Mouse (Mus musculus): ENCODE measurements around the gene Cnpy1. TPM values are rescaled to one million over a fixed set of nuclear protein-coding genes. Genes with fewer than 3 reads are reported as not detected.

Gene Cnpy1
- polyA plus RNA-seq, 1 experiment from 2014 or later, result not detected

DNA sequence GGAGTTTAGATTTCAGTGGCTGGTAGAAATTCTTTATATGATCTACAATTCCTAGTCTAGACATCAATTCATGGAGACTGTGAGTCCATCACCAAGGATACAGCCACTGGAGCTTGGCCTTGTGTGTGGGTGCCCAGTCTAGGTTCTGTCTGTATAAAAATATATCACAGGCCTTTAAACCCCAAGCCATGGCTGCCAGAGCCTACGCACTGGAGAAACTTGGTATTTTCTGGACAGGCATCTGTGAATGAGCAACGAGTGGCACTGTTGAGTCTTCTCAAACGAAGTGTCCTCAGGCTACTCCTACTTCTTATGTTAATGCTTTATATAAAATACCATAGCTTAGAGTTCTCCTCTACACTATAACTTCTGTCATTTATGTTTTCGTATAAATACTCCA, 4.2 kb downstream of the Cnpy1 start:
- no peak for DNase-seq (ENCODE audit: low spot score)

DNA sequence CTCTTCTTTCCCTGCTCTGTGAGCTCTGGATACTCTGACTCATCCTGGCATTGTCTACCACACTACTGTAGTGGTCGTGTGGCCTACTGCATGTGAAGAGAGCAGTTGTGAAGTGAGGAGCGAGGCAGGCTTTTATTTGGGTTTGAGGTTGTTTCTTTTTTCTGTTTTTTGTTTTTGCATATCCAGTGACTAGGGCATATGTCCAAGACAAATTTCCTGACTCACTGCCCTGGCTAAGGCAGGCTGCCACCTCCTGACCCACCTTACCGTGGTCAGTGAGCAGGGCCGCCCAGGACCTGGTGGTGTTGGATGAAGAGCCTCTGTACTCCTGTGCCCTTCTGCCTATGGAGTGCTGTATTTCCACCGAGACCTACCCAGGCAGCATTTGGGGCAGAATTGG, 5.8 kb downstream of the Cnpy1 start:
- no peak for DNase-seq (ENCODE audit: low spot score)

DNA sequence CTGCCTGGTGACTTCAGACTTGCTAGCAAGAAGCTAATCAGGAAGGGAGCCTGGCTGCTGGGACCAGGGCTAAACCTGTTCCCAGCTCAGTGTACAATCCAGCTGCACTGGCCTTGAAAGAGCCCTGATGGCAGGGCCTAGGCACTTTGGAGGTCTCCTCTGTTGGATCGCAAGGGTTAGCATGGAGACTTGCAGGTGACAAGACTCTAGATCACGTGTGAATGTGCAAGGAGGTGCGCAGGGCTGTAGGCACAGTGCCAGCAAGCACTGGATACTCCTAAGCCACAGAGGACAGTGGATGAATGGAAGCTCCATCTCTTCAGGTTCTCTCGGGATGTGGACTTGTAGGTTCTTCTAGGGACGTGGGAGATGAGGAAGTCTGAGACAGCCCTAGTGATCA, 6.7 kb downstream of the Cnpy1 start:
- DNase-seq (ENCODE audit: low spot score), result no peak

DNA sequence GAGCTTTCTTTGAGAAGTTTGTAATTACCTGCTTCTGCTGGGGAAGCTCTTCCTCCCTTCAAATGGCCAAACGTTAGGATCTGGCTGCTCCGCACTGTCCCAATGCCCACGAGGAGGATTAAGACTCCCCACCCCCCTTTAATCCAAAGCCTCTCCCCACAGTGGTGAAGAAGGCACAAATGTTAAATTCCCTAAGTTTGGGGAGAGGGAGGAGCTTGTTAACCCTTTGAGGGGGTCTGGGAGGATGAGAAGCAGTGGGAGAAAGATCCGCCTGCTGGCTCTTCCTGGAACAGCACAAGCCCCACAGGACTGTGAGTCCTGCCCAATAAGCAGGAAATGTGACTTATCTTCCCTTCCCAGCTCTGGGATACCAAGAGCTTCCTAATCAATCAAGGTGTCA, 7.5 kb downstream of the Cnpy1 start:
- no peak for DNase-seq (ENCODE audit: low spot score)

DNA sequence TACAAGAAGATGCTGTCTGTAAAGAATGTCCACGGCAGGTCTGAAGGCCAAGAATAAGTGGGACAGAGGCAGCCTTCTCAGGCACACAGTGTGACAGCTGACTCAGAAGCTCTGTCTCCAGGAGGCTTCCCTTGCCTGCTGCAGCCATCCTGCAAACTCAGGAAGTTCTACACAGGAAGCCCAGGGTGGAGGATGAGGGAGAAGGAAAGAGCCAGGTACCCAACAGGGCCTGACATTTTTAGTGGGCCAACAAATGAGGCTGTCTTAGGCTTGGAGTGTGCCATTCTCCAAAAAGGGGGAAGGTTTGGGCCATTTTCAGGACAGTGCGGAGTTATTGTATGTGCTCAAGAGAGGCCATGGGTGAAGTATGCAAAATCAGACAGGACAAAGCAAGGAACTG, 7.9 kb downstream of the Cnpy1 start:
- no peak for DNase-seq (ENCODE audit: low spot score)

DNA sequence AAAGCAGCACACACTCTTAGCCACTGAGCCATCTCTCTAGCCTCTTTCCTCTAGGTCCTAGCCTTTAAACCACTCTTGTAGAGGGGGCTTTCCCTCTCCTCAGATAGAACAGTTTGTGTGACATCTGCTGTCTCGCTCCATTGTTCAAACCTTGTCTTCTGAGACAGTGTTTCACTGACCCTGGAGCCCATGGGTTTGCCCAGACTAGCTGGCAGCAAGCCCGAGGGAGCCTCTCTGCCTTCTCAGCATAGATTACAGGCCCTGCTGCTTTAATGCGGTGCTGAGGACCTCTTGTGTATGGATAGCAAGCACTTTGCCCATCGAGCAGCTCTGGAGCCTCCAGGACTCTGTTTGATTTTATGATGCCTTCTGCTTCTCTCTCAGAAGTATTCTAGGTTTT, 8.6 kb downstream of the Cnpy1 start:
- DNase-seq (ENCODE audit: low spot score), result no peak

DNA sequence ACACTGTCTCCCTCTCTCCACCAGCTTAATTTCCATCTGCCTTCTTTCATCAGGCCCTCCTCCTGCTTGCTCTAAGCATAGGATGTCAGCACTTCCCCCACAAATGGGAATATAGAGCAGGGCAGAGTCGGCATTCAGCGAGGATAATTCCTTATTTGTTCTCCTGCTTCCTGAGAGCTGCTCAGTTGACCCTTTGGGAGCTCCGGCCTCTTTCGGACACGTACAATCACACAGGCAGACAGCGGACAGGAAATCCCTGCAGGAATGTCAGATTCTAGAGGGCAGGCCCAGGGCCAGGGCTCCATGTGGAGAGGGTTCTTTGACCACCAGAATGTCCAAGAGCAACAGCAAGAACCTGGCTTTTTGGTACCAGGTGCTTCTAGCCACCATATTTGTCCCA, 9.5 kb downstream of the Cnpy1 start:
- no peak for DNase-seq (ENCODE audit: low spot score)

DNA sequence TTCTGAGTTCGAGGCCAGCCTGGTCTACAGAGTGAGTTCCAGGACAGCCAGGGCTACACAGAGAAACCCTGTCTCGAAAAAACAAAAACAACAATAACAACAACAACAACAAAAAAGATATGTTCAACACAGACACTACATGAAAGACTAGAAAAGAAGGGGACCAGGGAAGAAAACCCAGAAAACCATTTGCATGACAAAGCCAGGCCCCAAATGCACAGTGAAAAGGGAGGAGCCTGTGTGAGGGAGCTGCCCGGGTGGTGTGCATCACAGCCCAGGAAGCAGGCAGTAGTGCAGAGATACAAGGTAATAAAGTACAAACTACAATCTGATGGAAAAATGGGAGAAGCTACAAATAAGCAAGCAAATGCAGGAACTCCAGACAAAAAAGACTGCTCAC, 13.5 kb downstream of the Cnpy1 start:
- DNase-seq (ENCODE audit: low spot score), result no peak

DNA sequence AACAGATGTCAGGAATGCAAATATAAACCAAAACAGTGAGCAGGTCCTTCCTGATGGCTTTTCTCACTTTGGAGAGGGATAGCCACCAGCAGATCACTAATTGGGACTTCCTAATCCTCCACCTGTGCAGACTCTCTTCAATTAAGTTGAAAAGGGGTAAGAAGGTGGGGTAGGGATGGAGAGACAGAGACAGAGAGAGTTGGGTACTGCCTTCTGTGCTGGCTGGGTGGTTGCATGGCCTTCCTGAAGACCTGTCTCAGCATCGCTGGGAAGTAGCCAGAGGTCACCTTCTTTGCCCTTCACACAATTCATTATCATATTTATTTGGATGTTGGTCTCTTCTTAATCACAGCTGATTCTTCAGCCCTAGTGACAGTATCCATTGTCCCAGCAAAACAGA, 26.0 kb downstream of the Cnpy1 start:
- no peak for DNase-seq (ENCODE audit: low spot score)

DNA sequence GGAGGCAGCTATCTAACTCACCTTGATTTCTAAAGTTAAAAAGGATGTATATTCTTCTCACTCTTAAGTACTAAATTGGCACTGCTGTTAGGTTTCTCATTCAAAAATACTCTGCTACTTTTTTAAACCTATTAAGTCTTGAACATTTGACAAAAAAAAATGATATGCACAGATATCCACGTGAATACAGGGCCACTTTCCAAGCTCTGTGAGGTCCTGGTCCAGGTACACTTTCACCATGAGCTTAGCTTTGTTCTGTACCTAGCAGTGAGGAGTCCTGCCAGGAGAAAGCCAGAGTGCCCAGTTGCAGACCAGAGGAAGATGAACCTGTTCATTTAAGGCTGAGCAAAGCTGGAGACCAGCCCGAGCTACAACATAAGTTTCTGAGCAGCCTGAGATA, 32.2 kb downstream of the Cnpy1 start:
- no peak for DNase-seq (ENCODE audit: low spot score)

DNA sequence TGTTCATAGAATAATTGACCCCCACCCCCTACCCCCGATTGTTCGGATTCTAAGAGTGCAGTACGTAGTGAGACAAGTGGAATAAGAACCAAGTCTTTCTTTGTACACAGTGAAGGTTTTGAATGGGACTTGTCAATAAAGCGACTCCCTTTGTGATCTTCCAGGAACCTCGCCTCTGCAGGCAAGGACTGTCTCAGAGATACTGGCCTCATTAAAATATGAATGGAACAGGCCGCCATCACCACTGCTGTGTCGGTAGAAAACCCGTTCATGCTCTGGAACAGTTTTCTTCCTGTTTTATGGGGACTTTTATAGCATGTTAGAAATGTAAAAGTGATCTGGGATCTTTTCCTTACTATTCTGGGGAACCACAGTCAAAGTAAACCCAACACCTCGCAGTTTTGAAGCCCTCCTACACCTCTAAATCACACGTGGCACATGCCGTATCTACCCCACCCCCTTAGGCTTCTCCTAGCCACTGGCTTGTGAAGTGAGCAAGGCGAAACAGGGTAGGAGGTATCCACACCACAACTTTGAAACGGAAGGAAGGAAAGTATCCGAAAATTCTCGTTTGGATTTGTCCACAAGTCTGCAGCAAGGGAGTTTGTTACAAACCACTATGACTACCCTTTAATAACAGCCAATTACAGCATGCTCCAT, 33.8 kb downstream of the Cnpy1 start:
- no peak for DNase-seq (ENCODE audit: low spot score)

DNA sequence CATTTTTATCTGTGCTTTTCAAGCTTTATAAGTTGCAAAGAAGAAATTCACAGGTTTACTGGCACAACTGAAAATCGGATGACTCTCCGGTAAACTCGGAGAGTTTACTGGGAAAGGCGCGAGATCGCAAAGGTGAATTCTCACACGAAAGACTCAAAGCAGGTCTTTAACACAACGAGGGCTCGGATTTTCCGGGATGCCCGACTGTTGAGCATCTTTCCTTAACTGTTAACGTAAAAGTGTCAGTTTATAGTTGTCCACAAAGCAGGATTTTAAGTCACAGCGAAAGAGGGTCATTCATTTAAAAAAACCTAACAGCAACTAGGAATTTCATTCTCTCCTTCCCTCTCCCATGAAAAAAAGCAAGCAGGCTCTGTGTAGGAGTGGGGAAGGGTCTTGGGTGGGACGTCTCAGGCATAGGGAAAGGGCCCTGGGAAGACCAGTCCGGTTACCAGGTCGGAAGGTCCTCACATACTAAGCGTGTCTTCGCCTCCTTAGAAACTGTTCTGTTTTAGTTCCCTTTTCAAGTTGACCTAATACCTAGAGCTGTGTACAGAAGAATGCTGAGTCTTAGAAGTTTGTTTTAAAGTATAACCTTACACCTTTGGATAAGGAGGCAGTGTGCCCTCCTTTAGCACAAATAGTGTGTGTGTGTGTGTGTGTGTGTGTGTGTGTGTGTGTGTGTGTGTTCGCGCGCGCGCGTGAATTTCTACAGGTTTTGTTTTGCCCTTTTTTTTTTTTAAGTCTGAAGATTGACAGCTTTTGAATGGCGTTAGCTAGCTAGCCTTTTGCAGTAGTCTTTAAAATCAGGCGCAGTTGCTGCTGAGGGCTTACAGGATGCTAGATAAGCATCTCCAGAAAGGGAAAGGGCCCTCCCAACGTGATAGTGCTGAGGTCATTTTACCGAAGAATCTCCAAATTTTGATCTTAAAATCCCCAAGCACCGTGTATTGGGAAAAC, 34.7 kb downstream of the Cnpy1 start:
- no peak for DNase-seq (ENCODE audit: low spot score)

DNA sequence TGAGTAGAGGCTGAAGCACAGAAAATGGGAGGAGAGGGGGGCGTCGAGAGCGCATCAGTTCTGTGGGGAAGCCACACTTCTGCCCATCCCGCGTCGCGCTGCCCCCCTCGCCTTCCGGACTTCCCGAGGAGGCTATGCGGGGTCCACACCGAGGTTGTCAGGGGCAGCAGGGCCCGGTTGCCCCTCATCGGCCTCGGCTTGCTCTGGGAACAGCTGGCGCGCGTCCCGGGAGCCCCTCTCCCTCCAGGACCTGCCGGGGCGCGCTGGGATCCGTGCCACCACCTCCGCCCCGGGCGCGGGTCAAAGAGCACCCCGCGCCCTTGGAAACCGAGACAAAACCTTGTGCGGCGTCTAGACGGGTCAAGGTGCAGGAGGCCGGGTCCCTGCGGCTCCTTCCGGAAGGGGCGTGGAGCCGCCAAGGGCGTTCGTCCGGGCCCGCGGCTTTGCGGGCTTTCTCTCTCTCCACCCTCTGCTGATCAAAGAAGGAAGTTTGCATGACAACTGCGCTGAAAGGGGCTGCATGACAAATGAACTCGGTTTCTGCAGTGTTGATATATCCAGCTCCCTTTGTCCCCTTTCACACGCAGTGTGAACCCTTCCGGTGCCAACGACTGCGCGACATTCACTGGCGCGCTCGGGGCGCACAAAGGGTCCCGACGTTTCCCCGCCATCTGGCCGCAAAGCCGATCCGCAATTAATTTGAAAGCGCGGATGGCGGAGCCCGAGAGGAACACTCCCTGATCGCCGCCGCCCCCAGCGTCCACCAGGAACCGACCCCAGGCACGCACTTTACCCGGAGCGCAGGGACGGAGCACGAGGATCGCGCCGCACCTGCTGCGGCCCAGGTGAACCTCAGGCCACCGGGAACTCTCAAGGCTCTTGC, 35.8 kb downstream of the Cnpy1 start:
- no peak for DNase-seq (ENCODE audit: low spot score)

DNA sequence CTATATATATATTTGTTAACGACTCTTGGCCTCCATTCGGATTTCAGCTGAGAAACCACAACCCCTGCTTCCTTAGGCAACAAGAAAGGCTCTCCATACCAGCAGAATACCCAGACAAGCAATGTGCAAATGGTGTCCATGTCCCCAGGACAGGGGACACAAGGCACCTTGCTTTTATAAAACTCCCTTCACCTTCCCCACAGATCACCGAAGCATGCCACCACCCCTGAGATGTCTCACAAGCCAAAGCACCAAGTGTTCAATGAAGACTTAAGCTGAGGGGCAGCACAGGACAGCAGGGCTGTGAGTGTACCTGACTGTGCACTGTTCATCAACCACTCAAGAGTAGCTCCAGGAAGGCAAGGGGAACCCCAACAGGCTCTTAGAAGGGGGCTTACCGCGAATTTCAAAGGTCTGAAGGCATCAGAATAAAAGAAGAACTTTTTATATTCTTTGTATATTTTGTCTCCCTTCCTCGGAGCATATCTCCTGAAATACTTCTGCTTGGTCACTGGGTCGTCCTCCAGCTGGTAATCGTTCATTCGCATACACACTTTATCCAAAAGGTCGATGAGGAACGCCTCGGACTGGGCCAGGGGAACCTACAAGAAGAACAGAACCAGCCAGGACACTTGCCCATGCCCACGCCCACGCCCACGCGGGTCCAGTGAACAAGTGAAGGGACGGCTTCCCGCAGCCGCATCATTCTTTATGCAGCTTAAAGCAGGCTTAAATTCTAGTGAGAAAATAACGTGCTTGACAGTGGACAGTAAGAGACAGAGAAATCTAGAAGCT, 36.7 kb downstream of the Cnpy1 start:
- DNase-seq (ENCODE audit: low spot score), result no peak

DNA sequence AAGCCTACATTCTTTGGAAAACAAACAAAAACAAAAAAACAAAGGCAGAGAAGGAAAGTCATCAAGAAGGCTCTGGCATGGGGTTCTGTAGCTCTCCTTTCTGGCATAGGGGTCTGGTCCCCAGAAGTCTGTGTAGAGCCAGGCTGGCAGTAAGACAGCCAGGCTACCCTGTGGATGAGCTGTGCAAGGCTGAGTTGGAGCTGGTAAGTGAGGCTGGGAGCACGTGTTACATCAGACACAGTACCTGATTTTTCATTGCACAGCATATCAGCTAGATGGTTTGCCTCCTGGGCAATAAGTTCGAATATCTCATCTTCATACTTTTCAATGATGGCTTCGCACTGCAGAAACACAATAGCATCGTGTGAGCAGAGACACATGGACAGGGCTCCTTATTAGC, 38.6 kb downstream of the Cnpy1 start:
- DNase-seq (ENCODE audit: low spot score), result no peak

DNA sequence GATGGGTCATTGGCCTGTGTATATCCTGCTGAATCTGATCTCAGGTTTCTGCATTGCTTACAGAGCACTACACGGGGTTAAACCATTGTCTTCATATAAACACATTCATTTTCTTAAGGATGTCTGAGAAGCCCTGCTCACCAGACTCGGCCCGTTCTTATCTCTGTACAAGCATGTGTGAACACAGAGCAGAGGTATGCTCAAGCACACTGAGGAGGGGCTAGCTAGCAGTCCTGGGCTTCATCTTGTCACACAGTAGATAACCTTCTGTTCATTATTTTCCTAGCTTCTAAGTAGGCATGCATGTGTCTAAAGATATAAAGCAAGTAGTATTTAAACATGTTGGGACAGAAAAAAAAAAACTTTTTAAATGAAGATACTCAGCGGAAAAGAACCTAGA, 39.2 kb downstream of the Cnpy1 start:
- DNase-seq (ENCODE audit: low spot score), result no peak

DNA sequence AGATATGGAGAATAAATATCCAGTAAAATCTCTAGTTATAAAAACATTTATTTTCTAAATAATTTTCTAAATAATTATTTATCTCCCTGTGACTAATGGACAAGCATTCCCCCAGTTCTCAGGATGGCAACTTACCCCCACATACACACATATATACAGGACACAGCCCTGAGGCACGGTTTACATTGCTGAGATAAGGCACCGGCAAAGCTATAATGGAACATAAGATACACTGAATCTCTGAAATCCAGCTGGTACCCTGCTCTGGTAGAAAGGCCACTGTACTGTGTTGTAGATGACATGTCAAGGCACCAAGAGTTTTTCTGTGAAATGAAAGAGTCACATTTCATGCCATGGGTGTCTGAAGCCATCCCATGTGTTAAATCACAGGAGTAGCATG, 40.9 kb downstream of the Cnpy1 start:
- DNase-seq (ENCODE audit: low spot score), result no peak

DNA sequence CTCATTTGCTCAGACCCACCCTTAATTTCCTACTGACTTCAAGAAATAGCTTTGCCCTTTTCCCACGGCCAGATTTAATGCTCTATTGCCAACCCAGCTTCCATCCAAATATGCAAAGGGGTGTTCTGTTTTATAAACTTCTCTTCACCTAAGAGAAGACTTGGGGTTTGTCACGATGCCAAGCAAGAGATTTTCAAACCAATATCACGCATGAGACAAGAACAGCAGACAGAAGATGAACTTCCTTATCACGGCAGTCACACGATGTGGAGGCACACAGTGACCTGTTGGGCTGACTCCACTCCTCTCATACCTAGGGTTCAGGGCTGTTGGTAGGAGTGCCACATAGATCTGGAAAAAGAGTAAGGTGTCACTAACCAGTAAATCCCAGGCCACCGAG, 42.5 kb downstream of the Cnpy1 start:
- no peak for DNase-seq (ENCODE audit: low spot score)

DNA sequence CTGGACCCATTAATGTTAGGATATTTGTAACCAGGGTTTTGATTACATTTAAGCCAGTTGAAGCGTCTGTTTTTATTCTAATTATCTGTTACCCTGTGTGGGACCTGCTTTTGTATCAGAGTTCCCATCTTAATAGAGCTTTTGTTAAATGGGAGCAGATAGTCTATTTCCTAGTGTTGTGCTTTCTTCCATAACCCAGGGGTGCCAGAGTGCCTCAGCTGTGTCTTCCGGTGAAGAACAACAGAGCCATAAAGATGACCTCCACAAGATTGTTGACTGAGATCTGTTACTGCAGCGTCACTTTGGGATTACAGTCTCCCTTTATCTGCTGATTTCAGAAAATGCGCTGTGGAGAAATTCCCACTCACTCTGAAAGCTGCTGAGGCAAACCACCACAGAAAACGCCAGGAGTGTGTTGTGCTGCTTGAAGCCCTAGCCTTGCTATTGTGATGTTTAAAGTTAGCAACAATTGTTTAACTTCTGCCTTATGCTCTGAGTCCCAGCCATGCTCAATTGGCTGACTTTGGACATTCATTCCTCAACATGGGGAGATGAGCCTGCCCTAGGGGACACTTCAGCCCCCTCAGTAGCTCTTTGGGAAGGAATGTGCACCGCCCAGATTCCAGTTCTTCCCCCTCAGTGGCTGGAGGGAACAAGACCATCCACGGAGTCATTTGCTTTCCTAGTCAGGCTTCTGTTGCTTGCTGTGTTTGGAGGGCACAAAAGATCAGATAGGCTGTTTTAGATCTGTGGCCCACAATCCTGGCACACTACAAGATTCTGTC, 46.3 kb downstream of the Cnpy1 start:
- DNase-seq (ENCODE audit: low spot score), result no peak

DNA sequence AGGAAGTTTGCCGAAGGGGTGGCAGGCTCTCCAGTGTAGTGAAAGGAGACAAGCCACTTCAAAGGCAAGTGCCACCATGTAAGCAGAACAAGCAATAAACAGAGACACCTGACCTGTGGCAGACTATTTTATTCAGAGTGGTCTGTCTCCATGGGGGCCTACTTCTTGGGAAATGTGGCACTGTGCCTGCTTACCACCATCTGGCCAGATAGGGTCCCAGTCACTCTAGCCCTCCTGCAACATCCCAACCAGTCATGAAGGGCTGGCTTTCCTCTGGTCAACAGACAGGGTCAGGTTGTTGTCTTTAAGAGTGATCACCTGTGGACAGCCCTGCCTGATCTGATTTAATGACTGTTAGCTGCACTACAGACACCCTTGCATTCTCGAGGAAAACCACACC, 50.1 kb downstream of the Cnpy1 start:
- no peak for DNase-seq (ENCODE audit: low spot score)

Data from thymus, postnatal 0 days (tissue).